Mouse (Mus musculus): ENCODE data around the gene Zfp819.
A peak's percentile ranks its signal among the peaks of the same experiment; 100 is the strongest.

GRCm38 (mm10) chr7:43584790-43585189 lies 22.2 kb upstream of the Zfp819 start:
- peak; percentile 20; the same call in 1 of the 2 replicates for TF ChIP-seq CTCF (IDR thresholded peaks at IDR 0.05; ENCODE audit: extremely low read depth, insufficient read depth, low read length)
- TF ChIP-seq POLR2A (IDR thresholded peaks at IDR 0.05; ENCODE audit: extremely low read depth, insufficient read depth, low read length) = no peak
